16 mouse cellular contexts compared by ENCODE assay signal in the genomic region with DNA sequence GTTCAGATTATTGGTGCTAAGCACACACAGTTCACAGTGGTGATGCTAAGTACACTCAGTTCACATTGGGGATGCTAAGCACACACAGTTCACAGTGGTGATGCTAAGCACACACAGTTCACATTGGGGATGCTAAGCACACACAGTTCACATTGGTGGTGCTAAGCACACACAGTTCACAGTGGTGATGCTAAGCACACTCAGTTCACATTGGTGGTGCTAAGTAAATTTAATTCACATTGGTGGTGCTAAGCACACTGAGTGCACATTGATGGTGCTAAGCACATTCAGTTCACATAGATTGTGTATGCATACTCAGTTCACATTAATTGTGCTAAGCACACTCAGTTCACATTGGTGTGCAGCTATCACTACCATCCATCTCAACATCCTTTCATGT.
DNase-seq lines count a peak whose midpoint lies in the region; TF ChIP-seq lines count a peak whose summit lies in the region.
"Had no signal": no experiment of that assay in that cellular context is flagged by ENCODE, and none has a peak within 500 bp of the region (broad histone marks: within the 10 kb centered on the region; RNA-seq: fewer than 3 reads in every experiment).

No protein-coding gene starts in this region.

- intact Hi-C loops in left cerebral cortex, postnatal 14 days (cut with DNase I): no loop called here

- H3K4me1 ChIP-seq in MEL (ENCODE audit: control insufficient read depth in 1 of 2, insufficient read depth in 2 of 2, low read length in 2 of 2): no peaks in the 10 kb centered on the region

- H3K9me3 ChIP-seq in MEL (replicated peaks; ENCODE audit: insufficient read depth, low read length): no peaks in the 10 kb centered on the region
- H3K9me3 ChIP-seq: G1E had no signal

- H3K9ac ChIP-seq in MEL (ENCODE audit: control insufficient read depth, low read depth, low read length, poor library complexity, severe bottlenecking): no peak overlapping the region

- no peak for DNase-seq in MEL (ENCODE audit: low read depth, low spot score)
- no peak for DNase-seq in left cerebral cortex, postnatal 14 days (ENCODE audit: low spot score in 2 of 2)
- DNase-seq: adrenal gland, adult 2 months; adrenal gland, adult 8-10 months; adrenal gland, postnatal 10 days; adrenal gland, postnatal 14 days; adrenal gland, postnatal 25 days; adrenal gland, postnatal 36 days; B cell, adult 2 months; cerebellum, adult 11 months; cerebellum, adult 11-12 months; cerebellum, adult 18-20 months; cerebellum, adult 2 months; cerebellum, adult 8-10 months had no signal

- no peak for TF ChIP-seq CTCF in MEL (IDR thresholded peaks at IDR 0.05 in 2 of 3, conservative IDR thresholded peaks at IDR 0.05 in 1 of 3; ENCODE audit: control insufficient read depth in 1 of 3, insufficient read depth in 1 of 3, low read depth in 2 of 3, low read length in 3 of 3, poor library complexity in 1 of 3, severe bottlenecking in 1 of 3)

- H3K27ac ChIP-seq in MEL (ENCODE audit: control insufficient read depth, low read depth, low read length): no peak overlapping the region

- no peaks in the 10 kb centered on the region for H3K79me2 ChIP-seq in MEL (ENCODE audit: control insufficient read depth, insufficient read depth, low read length, poor library complexity)

- no peak for TF ChIP-seq RAD21 in MEL (IDR thresholded peaks at IDR 0.05; ENCODE audit: low read depth, low read length)

- no peak overlapping the region for H3K4me3 ChIP-seq in MEL (ENCODE audit: control insufficient read depth in 1 of 2, insufficient read depth in 1 of 2, low read depth in 2 of 2, low read length in 2 of 2)

- 0 out of 4 replicates have a peak, but pooled peaks cover 0 to 2% of the 10 kb centered on the region in 2 experiments for H3K27me3 ChIP-seq in MEL (ENCODE audit: control insufficient read depth in 1 of 2, insufficient read depth in 2 of 2, low read length in 2 of 2)
- H3K27me3 ChIP-seq: CH12.LX had no signal

- no peak for TF ChIP-seq EP300 in MEL (IDR thresholded peaks at IDR 0.05; ENCODE audit: low read depth in 1 of 2, low read length in 2 of 2)

- no peaks in the 10 kb centered on the region for H3K36me3 ChIP-seq in MEL (ENCODE audit: control insufficient read depth in 1 of 2, insufficient read depth in 2 of 2, low read length in 2 of 2)
- H3K36me3 ChIP-seq: G1E had no signal

- no peak for TF ChIP-seq POLR2A in MEL (IDR thresholded peaks at IDR 0.05; ENCODE audit: control insufficient read depth in 1 of 2, insufficient read depth in 1 of 2, low read depth in 1 of 2, low read length in 2 of 2, poor library complexity in 1 of 2)

TF ChIP-seq in MEL, 35 proteins besides CTCF, POLR2A, EP300 and RAD21:
- peak; percentile 91; the same call in 1 of the 2 replicates for TF ChIP-seq POLR2AphosphoS5 (IDR thresholded peaks at IDR 0.05; ENCODE audit: borderline replicate concordance, low read depth, low read length)
- TF ChIP-seq ELF1 (IDR thresholded peaks at IDR 0.05; ENCODE audit: low read depth, low read length): no peak
